8 mouse cellular contexts compared by ENCODE assay signal in the genomic region with DNA sequence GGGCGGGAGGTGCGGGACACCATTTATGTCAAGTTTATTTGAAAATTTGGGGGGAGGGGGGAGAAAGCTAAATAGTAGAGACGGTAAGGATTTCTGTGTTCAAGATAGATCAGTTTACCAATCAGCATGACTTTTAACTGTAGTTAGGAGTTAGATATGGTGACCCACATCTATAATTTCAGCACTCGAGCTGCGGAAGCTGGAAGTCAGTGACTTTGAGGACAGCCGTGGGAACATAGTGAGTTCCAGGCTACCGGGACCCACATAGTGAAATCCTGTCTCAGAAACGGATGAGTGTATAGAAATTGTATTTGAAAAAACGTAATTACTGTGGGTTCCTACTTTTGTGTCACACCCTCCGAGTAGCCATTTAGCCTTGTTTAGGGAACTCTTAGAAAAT. TPM values are rescaled to one million over a fixed set of nuclear protein-coding genes. Genes with fewer than 3 reads are reported as not detected.
DNase-seq lines count a peak whose midpoint lies in the region; ATAC-seq and TF ChIP-seq lines count a peak whose summit lies in the region.

No protein-coding gene starts in this region.

- no peak for TF ChIP-seq POLR2A in testis, adult 2 months (IDR thresholded peaks at IDR 0.05; ENCODE audit: control insufficient read depth, low read depth, low read length)

- peaks cover 5% of the 10 kb centered on the region for H3K4me1 ChIP-seq in testis, adult 2 months (ENCODE audit: control insufficient read depth, insufficient read depth, low read length)
- H3K4me1 ChIP-seq in liver, embryonic 12.5 days: peaks cover 24% of the 10 kb centered on the region

- H3K4me3 ChIP-seq in gastrocnemius, adult 2 months: peak overlapping the region; percentile 80
- H3K4me3 ChIP-seq in testis, adult 2 months (ENCODE audit: control insufficient read depth, low read depth, low read length): peak overlapping the region; percentile 95
- peak overlapping the region; percentile 80 for H3K4me3 ChIP-seq in liver, embryonic 12.5 days

- no peaks in the 10 kb centered on the region for H3K27me3 ChIP-seq in testis, adult 2 months (ENCODE audit: control insufficient read depth, insufficient read depth, low read length)
- H3K27me3 ChIP-seq in liver, embryonic 12.5 days (replicated peaks): no peaks in the 10 kb centered on the region

- intact Hi-C loops in gastrocnemius, adult 2 months (cut with DNase I): loop anchor here (2.0 to 5.0 kb wide), 3 partner anchors 48 to 138 kb away; a partner anchor contains a TSS

- DNase-seq in gastrocnemius, adult 2 months: no peak
- no peak for DNase-seq in gastrocnemius, postnatal 10 days
- DNase-seq in testis, postnatal 14 days (ENCODE audit: low spot score): no peak
- no peak for DNase-seq in frontal cortex, postnatal 10 days (ENCODE audit: low spot score in 2 of 2)
- DNase-seq in adrenal gland, adult 8-10 months: no peak
- DNase-seq in left cerebral cortex, adult 18-20 months (ENCODE audit: low spot score in 2 of 2): no peak

- peak overlapping the region; percentile 82 for H3K4me2 ChIP-seq in liver, embryonic 12.5 days

- H3K9me3 ChIP-seq in liver, embryonic 12.5 days (replicated peaks): no peaks in the 10 kb centered on the region

- peak overlapping the region; percentile 80 for H3K9ac ChIP-seq in liver, embryonic 12.5 days

- H3K27ac ChIP-seq in gastrocnemius, adult 2 months: peak overlapping the region; percentile 93
- H3K27ac ChIP-seq in testis, adult 2 months (ENCODE audit: control insufficient read depth, insufficient read depth, low read depth, low read length): peak overlapping the region; percentile 76; the same call in 1 of the 2 replicates
- H3K27ac ChIP-seq in liver, embryonic 12.5 days: peak overlapping the region; percentile 79

- 3% methylated on average over 10 of the region's 10 CpGs for WGBS in liver, embryonic 12.5 days (ENCODE audit: insufficient replicate concordance)

- ATAC-seq in liver, embryonic 12.5 days: no peak

- H3K36me3 ChIP-seq in testis, adult 2 months (ENCODE audit: control insufficient read depth, insufficient read depth, low read length): no peaks in the 10 kb centered on the region
- H3K36me3 ChIP-seq in liver, embryonic 12.5 days: peaks cover 34% of the 10 kb centered on the region

- no peak for TF ChIP-seq CTCF in gastrocnemius, adult 2 months (IDR thresholded peaks at IDR 0.05)
- TF ChIP-seq CTCF in testis, adult 2 months (IDR thresholded peaks at IDR 0.05; ENCODE audit: control insufficient read depth, insufficient read depth, insufficient replicate concordance, low read depth, low read length): no peak

RNA-seq across cellular contexts. Expression of a gene that starts 0.6 kb away (rescaled TPM):
- total RNA-seq in gastrocnemius, adult 2 months (2021): 1 to 10 TPM; 6.2 to 8.8 TPM
- 10 to 100 TPM in 1 of 2 experiments, 1 to 10 TPM in 1; 9.3 to 11.2 TPM for total RNA-seq in gastrocnemius, postnatal 10 days (2021)
- 1.1 TPM in 2 replicates for polyA plus RNA-seq in testis, adult 2 months (2012; rRNA removed)
- polyA plus RNA-seq in liver, embryonic 12.5 days (2016; fragmentation: Nextera tagmentation; extraction: Ambion mirVana): 5.0 and 5.1 TPM in 2 replicates
- 10 to 100 TPM; 13.3 to 17.8 (median 16.4) TPM for total RNA-seq in adrenal gland, adult 8-10 months (2022)
- total RNA-seq in left cerebral cortex, adult 18-20 months (2021): 10 to 100 TPM; 17.8 to 18.4 TPM

RNA-seq across cellular contexts. Expression of a gene that starts 14.8 kb away (rescaled TPM):
- 1 to 10 TPM; 1.8 to 2.6 TPM for total RNA-seq in gastrocnemius, adult 2 months (2021)
- 1 to 10 TPM; 3.5 to 5.0 TPM for total RNA-seq in gastrocnemius, postnatal 10 days (2021)
- polyA plus RNA-seq in testis, adult 2 months (2012; rRNA removed): 0.20 and 0.28 TPM in 2 replicates
- 0.88 and 1.0 TPM in 2 replicates for polyA plus RNA-seq in liver, embryonic 12.5 days (2016; fragmentation: Nextera tagmentation; extraction: Ambion mirVana)
- total RNA-seq in adrenal gland, adult 8-10 months (2022): 1 to 10 TPM; 3.5 to 5.2 (median 4.2) TPM
- total RNA-seq in left cerebral cortex, adult 18-20 months (2021): 10 to 100 TPM; 11.7 to 12.9 TPM

RNA-seq across cellular contexts. Expression of a gene that starts 42.1 kb away (rescaled TPM):
- total RNA-seq in gastrocnemius, adult 2 months (2021): not detected
- not detected for total RNA-seq in gastrocnemius, postnatal 10 days (2021)
- polyA plus RNA-seq in testis, adult 2 months (2012; rRNA removed): 110 and 173 TPM in 2 replicates
- polyA plus RNA-seq in liver, embryonic 12.5 days (2016; fragmentation: Nextera tagmentation; extraction: Ambion mirVana): not detected in 2 replicates
- under 1 TPM in 2 of 4 experiments, not detected in 2; 0.12 to 0.16 TPM for total RNA-seq in adrenal gland, adult 8-10 months (2022)
- not detected for total RNA-seq in left cerebral cortex, adult 18-20 months (2021)

RNA-seq across cellular contexts. Expression of a gene that starts 46.9 kb away (rescaled TPM):
- total RNA-seq in gastrocnemius, adult 2 months (2021): 10 to 100 TPM in 1 of 2 experiments, 1 to 10 TPM in 1; 10.0 to 10.6 TPM
- total RNA-seq in gastrocnemius, postnatal 10 days (2021): 10 to 100 TPM in 1 of 2 experiments, 1 to 10 TPM in 1; 9.6 to 10.9 TPM
- polyA plus RNA-seq in testis, adult 2 months (2012; rRNA removed): 0.68 and 0.81 TPM in 2 replicates
- polyA plus RNA-seq in liver, embryonic 12.5 days (2016; fragmentation: Nextera tagmentation; extraction: Ambion mirVana): 5.5 and 6.6 TPM in 2 replicates
- 10 to 100 TPM; 18.3 to 25.2 (median 21.9) TPM for total RNA-seq in adrenal gland, adult 8-10 months (2022)
- total RNA-seq in left cerebral cortex, adult 18-20 months (2021): 10 to 100 TPM; 23.9 to 24.1 TPM
